Mouse (Mus musculus) embryonic facial prominence, embryonic 14.5 days (tissue): ENCODE results near the gene Btg1. TPM values are rescaled to one million over a fixed set of nuclear protein-coding genes. Genes with fewer than 3 reads are reported as not detected.
A peak's percentile ranks its signal among the peaks of the same experiment; 100 is the strongest.

Source experiments
- ATAC-seq: fragments of 200-750 bp; cut with Nextera tagmentation; 2 replicates; pipeline ENCODE4 v1.8.0; 2017; ENCODE audit warnings: low read depth, moderate number of reproducible peaks, moderate TSS enrichment
- DNase-seq: peaks from one replicate; pipeline ENCODE4 v3.0.0-alpha.2; 2015; ENCODE audit warnings: low spot score
- H3K27ac ChIP-seq: fragments of 300-500 bp; sonication (generic); replicated peaks from 2 replicates; pipeline ENCODE4 v1.5.1; 2014; ENCODE audit warnings: low read depth, mild to moderate bottlenecking, low read length, moderate library complexity
- H3K27me3 ChIP-seq: fragments of 300-500 bp; sonication (generic); replicated peaks from 2 replicates; pipeline ENCODE4 v1.6.1; 2014; ENCODE audit warnings: low read length; ENCODE audit not compliant: control insufficient read depth, insufficient read depth
- H3K36me3 ChIP-seq: fragments of 300-500 bp; sonication (generic); 2 replicates; pipeline ENCODE4 v1.6.1; 2014; ENCODE audit warnings: low read length, mixed read lengths; ENCODE audit not compliant: control insufficient read depth, insufficient read depth
- H3K4me1 ChIP-seq: fragments of 300-500 bp; sonication (generic); 2 replicates; pipeline ENCODE4 v1.6.1; 2014; ENCODE audit warnings: antibody characterized with exemption, low read length; ENCODE audit not compliant: control insufficient read depth, insufficient read depth
- H3K4me2 ChIP-seq: fragments of 300-500 bp; sonication (generic); 2 replicates; pipeline ENCODE4 v1.6.1; 2014; ENCODE audit warnings: low read depth, mild to moderate bottlenecking, low read length, moderate library complexity, mixed read lengths
- H3K4me3 ChIP-seq: fragments of 300-500 bp; sonication (generic); 2 replicates; pipeline ENCODE4 v1.5.1; 2014; ENCODE audit warnings: low read depth, mild to moderate bottlenecking, low read length
- H3K9ac ChIP-seq: fragments of 300-500 bp; sonication (generic); 2 replicates; pipeline ENCODE4 v1.6.1; 2014; ENCODE audit warnings: low read depth, mild to moderate bottlenecking, low read length, moderate library complexity, mixed read lengths
- H3K9me3 ChIP-seq: fragments of 300-500 bp; sonication (generic); 2 replicates; pipeline ENCODE4 v1.6.1; 2016; ENCODE audit warnings: low read length; ENCODE audit not compliant: control insufficient read depth
- WGBS: fragments of 180-500 bp; shearing (Covaris S2); extraction: QIAGEN DNeasy Blood & Tissue Kit; methylation state at CpG from one replicate; pipeline ENCODE4 v1.1.7; 2014; 5-methylcytosine and 5-hydroxymethylcytosine counted together
- polyA plus RNA-seq: library from polyadenylated mRNA; unstranded; fragments of >200 nt; fragmentation: Nextera tagmentation; extraction: Ambion mirVana; gene quantifications from 2 replicates; pipeline ENCODE4 v1.2.1, GENCODE M21; 2014

The Btg1 gene
- polyA plus RNA-seq: 83.2 and 87.3 TPM in 2 replicates

DNA sequence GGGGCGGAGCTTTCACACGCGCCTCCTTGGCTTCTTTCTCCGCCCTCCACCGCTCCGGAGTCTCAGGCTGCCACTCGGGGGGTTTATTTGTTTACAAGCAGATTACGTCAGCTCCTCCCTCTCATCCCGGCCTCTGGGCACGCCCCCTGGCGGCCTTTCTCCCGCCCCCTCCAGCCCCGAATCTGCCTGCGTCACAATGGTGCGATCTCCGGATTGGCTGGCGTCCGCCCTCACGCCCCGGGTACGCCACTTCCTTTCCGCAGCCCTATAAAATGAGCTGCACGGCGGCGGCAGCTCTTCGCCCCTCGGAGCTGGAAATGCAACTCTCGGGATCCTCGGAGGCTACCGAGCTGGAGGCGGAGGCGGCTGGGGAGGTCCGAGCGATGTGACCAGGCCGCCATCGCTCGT lies at the start of gene Btg1:
Gene Btg1, plus strand, starts transcription at position 298 of the 408 bp plus-strand sequence.
- Histone ChIP-seq H3K4me1 (peaks cover 15% of the 10 kb centered on the region; the same call in 1 of the 2 replicates), H3K9me3 (no peaks in the 10 kb centered on the region), H3K36me3 (peaks cover 19% of the 10 kb centered on the region), H3K4me2 (peak within 1 kb of the TSS; percentile 86), H3K9ac (peak within 1 kb of the TSS; percentile 100), H3K4me3 (peak within 1 kb of the TSS; percentile 99), H3K27ac (peak within 1 kb of the TSS; percentile 98), H3K27me3 (no peaks in the 10 kb centered on the region)
- ATAC-seq (peak; percentile 96), DNase-seq (peak; percentile 99)
- 2% methylated on average over 25 of the region's 37 CpGs for WGBS

DNA sequence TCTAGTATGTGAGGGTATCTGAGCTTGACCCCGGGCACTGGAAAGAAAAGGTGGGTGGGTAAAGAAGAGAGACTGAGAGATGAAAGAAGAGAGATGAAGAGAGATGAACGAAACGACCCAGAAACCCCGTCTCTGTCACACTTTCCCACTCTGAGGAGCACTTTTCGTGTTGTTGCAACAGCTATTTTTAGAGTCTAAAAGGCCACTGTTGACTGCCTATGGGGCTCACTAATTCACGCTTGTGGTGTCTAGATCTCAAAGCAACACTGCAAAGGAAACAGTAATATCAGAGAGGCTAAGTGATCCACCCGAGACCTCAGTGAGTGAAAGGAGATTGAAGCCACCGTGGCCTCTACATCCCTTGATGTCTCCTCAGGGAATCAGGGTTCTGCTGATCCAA lies 47.3 kb upstream of the Btg1 start:
- no peak for DNase-seq
- 73% methylated on average over 8 of the region's 8 CpGs for WGBS
- Histone ChIP-seq H3K4me1 (0 out of 2 replicates have a peak, but pooled peaks cover 8% of the 10 kb centered on the region), H3K27me3 (no peaks in the 10 kb centered on the region), H3K4me3 (no peak overlapping the region), H3K9me3 (0 out of 2 replicates have a peak, but pooled peaks cover 4% of the 10 kb centered on the region), H3K27ac (no peak overlapping the region), H3K9ac (no peak overlapping the region), H3K36me3 (no peaks in the 10 kb centered on the region), H3K4me2 (no peak overlapping the region)
- ATAC-seq: no peak

DNA sequence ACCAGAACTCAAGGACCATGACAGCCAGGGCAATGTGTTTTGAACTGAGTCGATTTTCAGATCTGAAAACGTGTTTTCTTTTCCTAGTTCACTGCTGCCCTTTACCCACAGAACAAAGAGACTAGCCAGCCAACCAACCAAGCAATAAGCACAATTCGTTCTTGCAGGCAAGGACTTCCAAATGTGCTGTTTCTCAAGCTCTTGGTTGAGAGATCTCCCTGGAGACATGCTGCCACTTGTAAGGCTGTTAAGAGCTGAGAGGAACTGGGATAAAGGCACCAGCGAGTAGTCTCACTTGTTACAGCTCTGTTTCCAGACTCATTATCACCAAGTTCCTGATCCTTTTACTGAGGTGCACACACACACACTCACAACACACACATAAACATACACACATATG lies 45.6 kb upstream of the Btg1 start:
- 44% methylated on average over 4 of the region's 4 CpGs for WGBS
- Histone ChIP-seq H3K4me3 (no peak overlapping the region), H3K4me1 (0 out of 2 replicates have a peak, but pooled peaks cover 8% of the 10 kb centered on the region), H3K9me3 (0 out of 2 replicates have a peak, but pooled peaks cover 4% of the 10 kb centered on the region), H3K36me3 (no peaks in the 10 kb centered on the region), H3K27ac (peak overlapping the region; percentile 44; the same call in 1 of the 2 replicates), H3K9ac (no peak overlapping the region), H3K27me3 (no peaks in the 10 kb centered on the region), H3K4me2 (no peak overlapping the region)
- DNase-seq (peak; percentile 57), ATAC-seq (no peak)

DNA sequence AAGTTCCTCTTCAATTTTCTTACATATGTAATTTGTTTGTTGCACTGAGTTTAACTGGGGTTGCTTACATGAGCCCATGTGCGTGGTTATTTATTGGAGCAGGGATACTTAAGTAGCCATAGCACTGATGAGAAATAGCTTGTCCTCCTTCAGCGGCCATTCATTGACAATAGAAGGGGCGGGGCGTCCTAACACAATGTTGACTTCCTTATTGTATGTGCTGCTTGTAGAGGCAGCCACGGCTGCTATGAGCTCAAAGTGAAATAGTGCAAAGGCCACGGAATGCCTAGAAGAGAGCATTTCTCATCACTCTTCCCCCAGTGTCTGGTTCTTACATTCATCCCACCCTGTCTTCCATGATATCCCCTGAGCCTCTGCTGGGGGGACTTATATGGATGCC lies 42.0 kb upstream of the Btg1 start:
- H3K4me3 ChIP-seq: no peak overlapping the region
- H3K27ac ChIP-seq: no peak overlapping the region
- WGBS: 71% methylated on average over 6 of the region's 6 CpGs
- no peak overlapping the region for H3K4me2 ChIP-seq
- ATAC-seq (no peak), DNase-seq (no peak)
- no peak overlapping the region for H3K9ac ChIP-seq
- H3K27me3 ChIP-seq: no peaks in the 10 kb centered on the region
- H3K9me3 ChIP-seq: no peaks in the 10 kb centered on the region
- peaks cover 20% of the 10 kb centered on the region for H3K4me1 ChIP-seq
- no peaks in the 10 kb centered on the region for H3K36me3 ChIP-seq

DNA sequence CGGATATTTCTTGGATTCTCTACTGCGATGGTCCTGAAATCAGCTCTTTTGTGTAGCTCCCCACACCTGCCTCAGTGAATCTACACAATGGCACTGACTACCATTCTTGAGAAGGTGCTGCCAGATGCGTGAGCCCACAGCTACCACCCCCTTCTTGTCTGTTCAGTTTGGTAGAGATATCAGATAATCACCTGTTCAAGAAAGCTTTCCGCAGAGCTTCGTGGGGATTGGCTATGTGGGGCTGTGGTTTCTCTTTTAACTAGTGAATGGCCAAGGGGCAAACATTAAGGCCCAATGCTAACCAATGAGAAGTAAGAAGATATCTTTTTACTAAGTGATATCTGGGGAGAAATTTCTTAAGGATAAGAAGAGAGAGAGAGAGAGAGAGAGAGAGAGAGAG lies 41.5 kb upstream of the Btg1 start:
- no peaks in the 10 kb centered on the region for H3K27me3 ChIP-seq
- no peak overlapping the region for H3K9ac ChIP-seq
- ATAC-seq (no peak), DNase-seq (no peak)
- no peak overlapping the region for H3K4me3 ChIP-seq
- 71% methylated on average over 5 of the region's 5 CpGs for WGBS
- H3K36me3 ChIP-seq: no peaks in the 10 kb centered on the region
- no peaks in the 10 kb centered on the region for H3K9me3 ChIP-seq
- H3K27ac ChIP-seq: no peak overlapping the region
- no peak overlapping the region for H3K4me2 ChIP-seq
- peaks cover 20% of the 10 kb centered on the region for H3K4me1 ChIP-seq

DNA sequence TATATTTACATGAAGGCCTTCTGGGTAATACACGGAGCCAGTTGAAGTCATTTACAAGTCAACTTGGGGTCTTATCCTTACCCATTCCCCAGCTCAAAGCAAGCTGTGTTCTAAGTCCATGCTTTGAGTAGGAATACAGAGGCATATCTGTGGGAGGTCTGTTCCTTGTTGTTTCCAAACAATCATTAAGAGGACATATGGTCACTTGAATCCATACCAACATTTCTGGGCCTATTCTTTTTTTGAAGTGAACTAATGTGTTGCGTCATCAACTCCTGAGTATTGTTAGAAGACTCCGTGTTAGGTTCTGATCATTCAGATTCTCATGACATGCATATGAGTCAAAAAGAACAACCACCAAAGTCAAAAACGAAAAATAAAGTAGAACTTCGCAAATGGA lies 37.9 kb upstream of the Btg1 start:
- DNase-seq: no peak
- Histone ChIP-seq H3K9ac (no peak overlapping the region), H3K36me3 (no peaks in the 10 kb centered on the region), H3K4me3 (no peak overlapping the region), H3K4me1 (peaks cover 11% of the 10 kb centered on the region), H3K27ac (peak overlapping the region; percentile 61; the same call in 1 of the 2 replicates), H3K4me2 (no peak overlapping the region), H3K27me3 (no peaks in the 10 kb centered on the region), H3K9me3 (no peaks in the 10 kb centered on the region)
- no peak for ATAC-seq
- WGBS: 62% methylated on average over 5 of the region's 5 CpGs

DNA sequence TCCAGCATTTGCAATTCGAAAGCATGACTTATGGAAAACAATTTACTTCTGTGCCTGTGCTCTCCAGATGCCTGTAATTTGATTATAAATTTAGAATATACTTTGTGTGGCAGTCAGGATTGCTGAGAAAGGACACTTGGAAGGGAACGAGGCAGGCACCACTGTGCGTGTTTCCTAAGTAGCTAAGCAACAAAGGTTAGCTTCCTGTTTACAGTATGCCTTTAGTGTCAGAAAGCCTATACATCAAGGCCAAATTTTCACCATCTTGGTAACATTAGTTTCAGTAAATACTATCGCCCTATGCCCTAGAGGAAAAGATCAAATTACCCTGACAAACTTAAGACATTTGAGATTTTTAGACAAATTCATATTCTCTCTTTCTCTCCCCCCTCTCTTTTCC lies 37.4 kb upstream of the Btg1 start:
- Histone ChIP-seq H3K36me3 (no peaks in the 10 kb centered on the region), H3K9ac (no peak overlapping the region), H3K27me3 (no peaks in the 10 kb centered on the region), H3K27ac (peak overlapping the region; percentile 61; the same call in 1 of the 2 replicates), H3K4me2 (no peak overlapping the region), H3K4me3 (no peak overlapping the region), H3K4me1 (peaks cover 11% of the 10 kb centered on the region), H3K9me3 (no peaks in the 10 kb centered on the region)
- 0 out of 2 replicates have a peak, but pooled peaks have one; percentile 44 for ATAC-seq
- WGBS: 15% methylated on average over 4 of the region's 4 CpGs
- peak; percentile 63 for DNase-seq

- 0 out of 2 replicates have a peak overlapping the region, but pooled peaks have one; percentile 1 for H3K27ac ChIP-seq
- no peaks in the 10 kb centered on the region for H3K9me3 ChIP-seq
- no peak overlapping the region for H3K4me3 ChIP-seq
- WGBS: 66% methylated on average over 7 of the region's 7 CpGs
- no peaks in the 10 kb centered on the region for H3K27me3 ChIP-seq
- ATAC-seq (no peak), DNase-seq (no peak)
- H3K4me2 ChIP-seq: no peak overlapping the region
- H3K36me3 ChIP-seq: no peaks in the 10 kb centered on the region
- no peak overlapping the region for H3K9ac ChIP-seq
- H3K4me1 ChIP-seq: peaks cover 11% of the 10 kb centered on the region
Observed at GRCm38 (mm10) chr10:96580246-96580645, 36.6 kb upstream of the Btg1 start.

DNA sequence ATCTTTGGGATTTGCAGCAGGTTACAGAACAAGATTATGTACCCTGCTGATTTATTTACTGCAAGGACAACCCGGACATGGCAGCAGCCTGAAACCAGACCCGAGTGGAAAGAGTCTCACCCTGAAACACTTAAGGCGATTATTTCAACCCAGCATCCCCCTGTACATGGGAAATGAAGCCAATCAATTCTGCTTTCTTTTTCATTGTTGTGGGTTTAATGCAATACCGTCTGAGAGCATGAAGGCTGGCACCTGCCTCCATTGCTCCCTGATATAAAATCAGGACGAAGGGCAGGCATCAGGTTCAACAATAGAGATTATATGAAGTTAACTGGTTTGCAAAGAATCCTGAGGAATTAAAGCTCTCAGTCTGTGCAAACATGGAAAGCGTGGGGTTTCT lies 35.6 kb upstream of the Btg1 start:
- DNase-seq (no peak), ATAC-seq (peak; percentile 53; the same call in 1 of the 2 replicates)
- Histone ChIP-seq H3K9ac (no peak overlapping the region), H3K9me3 (no peaks in the 10 kb centered on the region), H3K4me1 (peaks cover 11% of the 10 kb centered on the region), H3K36me3 (no peaks in the 10 kb centered on the region), H3K4me3 (no peak overlapping the region), H3K4me2 (no peak overlapping the region), H3K27ac (no peak overlapping the region), H3K27me3 (no peaks in the 10 kb centered on the region)
- WGBS: 50% methylated on average over 6 of the region's 6 CpGs
